Comparison of ENCODE assay signal across 10 mouse cellular contexts in genomic region chr16:57858765-57859201, GRCm38 (mm10).
DNase-seq lines count a peak whose midpoint lies in the region; ATAC-seq lines count a peak whose summit lies in the region.
"Had no signal": no experiment of that assay in that cellular context is flagged by ENCODE, and none has a peak within 500 bp of the region (broad histone marks: within the 10 kb centered on the region; RNA-seq: fewer than 3 reads in every experiment).

No protein-coding gene starts in this region.

- H3K9ac ChIP-seq in embryonic facial prominence, embryonic 12.5 days, result no peak overlapping the region
- no peak overlapping the region for H3K9ac ChIP-seq in hindbrain, embryonic 15.5 days
- H3K9ac ChIP-seq in midbrain, embryonic 15.5 days, result no peak overlapping the region
- H3K9ac ChIP-seq: limb, embryonic 13.5 days had no signal

- peaks cover 15% of the 10 kb centered on the region; the same call in 1 of the 2 replicates for H3K4me1 ChIP-seq in embryonic facial prominence, embryonic 12.5 days
- H3K4me1 ChIP-seq in hindbrain, embryonic 15.5 days (replicated peaks), result peaks cover 16% of the 10 kb centered on the region
- H3K4me1 ChIP-seq in midbrain, embryonic 15.5 days, result peaks cover 7% of the 10 kb centered on the region

- 16% methylated on average over 7 of the region's 7 CpGs for WGBS in embryonic facial prominence, embryonic 12.5 days
- WGBS in hindbrain, embryonic 15.5 days, result 20% methylated on average over 7 of the region's 7 CpGs
- WGBS in midbrain, embryonic 15.5 days, result 5% methylated on average over 7 of the region's 7 CpGs

- 0 out of 2 replicates have a peak, but pooled peaks have one; percentile 22 for ATAC-seq in embryonic facial prominence, embryonic 12.5 days (ENCODE audit: insufficient number of reproducible peaks, insufficient read depth, low FRiP score, low TSS enrichment)
- peak; percentile 78 for ATAC-seq in hindbrain, embryonic 15.5 days (ENCODE audit: low FRiP score, low read depth)
- ATAC-seq in midbrain, embryonic 15.5 days (replicated peaks), result peak; percentile 89

- H3K9me3 ChIP-seq in embryonic facial prominence, embryonic 12.5 days, result no peaks in the 10 kb centered on the region
- no peaks in the 10 kb centered on the region for H3K9me3 ChIP-seq in hindbrain, embryonic 15.5 days
- H3K9me3 ChIP-seq in midbrain, embryonic 15.5 days, result no peaks in the 10 kb centered on the region
- H3K9me3 ChIP-seq: limb, embryonic 13.5 days had no signal

- peak; percentile 87 for DNase-seq in heart, adult 11 months
- DNase-seq in heart, adult 8-10 months (ENCODE audit: low spot score), result no peak
- DNase-seq in frontal cortex, postnatal 10 days (ENCODE audit: low spot score in 2 of 2), result no peak
- DNase-seq in spleen, adult 12 weeks (ENCODE audit: low spot score), result no peak
- DNase-seq in cerebellum, adult 11 months, result no peak
- DNase-seq: cerebellum, adult 18-20 months had no signal

- H3K4me2 ChIP-seq in embryonic facial prominence, embryonic 12.5 days (replicated peaks), result no peak overlapping the region
- H3K4me2 ChIP-seq in hindbrain, embryonic 15.5 days, result no peak overlapping the region
- H3K4me2 ChIP-seq in midbrain, embryonic 15.5 days, result 0 out of 2 replicates have a peak overlapping the region, but pooled peaks have one; percentile 5
- H3K4me2 ChIP-seq: limb, embryonic 13.5 days had no signal

- H3K27ac ChIP-seq in embryonic facial prominence, embryonic 12.5 days, result no peak overlapping the region
- peak overlapping the region; percentile 32; the same call in 1 of the 2 replicates for H3K27ac ChIP-seq in hindbrain, embryonic 15.5 days (replicated peaks)
- peak overlapping the region; percentile 26; the same call in 1 of the 2 replicates for H3K27ac ChIP-seq in midbrain, embryonic 15.5 days
- H3K27ac ChIP-seq: limb, embryonic 13.5 days had no signal

- H3K4me3 ChIP-seq in embryonic facial prominence, embryonic 12.5 days, result no peak overlapping the region
- no peak overlapping the region for H3K4me3 ChIP-seq in hindbrain, embryonic 15.5 days
- no peak overlapping the region for H3K4me3 ChIP-seq in midbrain, embryonic 15.5 days
- H3K4me3 ChIP-seq: limb, embryonic 13.5 days had no signal

- no peaks in the 10 kb centered on the region for H3K27me3 ChIP-seq in embryonic facial prominence, embryonic 12.5 days
- H3K27me3 ChIP-seq in hindbrain, embryonic 15.5 days, result no peaks in the 10 kb centered on the region
- no peaks in the 10 kb centered on the region for H3K27me3 ChIP-seq in midbrain, embryonic 15.5 days (replicated peaks)
- H3K27me3 ChIP-seq: limb, embryonic 13.5 days had no signal

- no peaks in the 10 kb centered on the region for H3K36me3 ChIP-seq in embryonic facial prominence, embryonic 12.5 days
- no peaks in the 10 kb centered on the region for H3K36me3 ChIP-seq in hindbrain, embryonic 15.5 days
- H3K36me3 ChIP-seq in midbrain, embryonic 15.5 days (replicated peaks), result no peaks in the 10 kb centered on the region
- H3K36me3 ChIP-seq: limb, embryonic 13.5 days had no signal

Comparison
In these comparisons a context has a peak if more than half of its experiments do, and no peak if none do; other contexts are left out.
1. ATAC-seq: peak in every context shown above with its lines; median percentile 89 in midbrain, embryonic 15.5 days; 78 in hindbrain, embryonic 15.5 days; 22 in embryonic facial prominence, embryonic 12.5 days.